Mouse (Mus musculus): ENCODE measurements around the gene Hfe. TPM values are rescaled to one million over a fixed set of nuclear protein-coding genes. Genes with fewer than 3 reads are reported as not detected.
"Not testable (repeated sequence)": the region's sequence is repeated elsewhere in the genome, so short reads cannot be mapped to it uniquely, and the experiment has no call there.

The Hfe gene
- total RNA-seq, 2 experiments from 2014 or later, result 2.0 to 2.5 TPM

DNA sequence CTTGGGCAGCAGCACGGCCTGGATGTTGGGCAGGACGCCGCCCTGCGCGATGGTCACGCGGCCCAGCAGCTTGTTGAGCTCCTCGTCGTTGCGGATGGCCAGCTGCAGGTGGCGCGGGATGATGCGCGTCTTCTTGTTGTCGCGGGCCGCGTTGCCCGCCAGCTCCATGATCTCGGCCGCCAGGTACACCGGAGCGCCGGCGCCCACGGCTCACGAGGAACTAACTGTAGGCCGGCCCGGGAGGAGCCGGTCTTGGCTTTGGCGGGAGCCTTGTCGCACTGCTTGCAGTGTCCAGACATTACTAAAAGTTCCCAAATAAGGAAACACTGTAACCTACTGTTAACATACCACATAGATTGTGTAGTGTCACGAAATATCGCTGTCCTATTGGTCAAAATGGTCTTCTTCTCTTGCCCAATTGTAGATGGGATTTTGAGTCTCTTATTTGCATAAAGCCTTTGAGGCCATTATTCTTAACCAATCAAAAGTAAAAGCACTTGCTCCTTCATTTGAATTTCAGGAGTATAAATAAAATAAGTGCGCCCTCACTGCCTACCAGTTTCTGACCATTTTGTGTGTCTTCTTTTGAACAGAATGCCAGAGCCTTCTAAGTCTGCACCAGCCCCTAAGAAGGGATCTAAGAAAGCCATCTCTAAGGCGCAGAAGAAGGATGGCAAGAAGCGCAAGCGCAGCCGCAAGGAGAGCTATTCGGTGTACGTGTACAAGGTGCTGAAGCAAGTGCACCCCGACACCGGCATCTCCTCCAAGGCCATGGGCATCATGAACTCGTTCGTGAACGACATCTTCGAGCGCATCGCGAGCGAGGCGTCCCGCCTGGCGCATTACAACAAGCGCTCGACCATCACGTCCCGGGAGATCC lies 35.8 kb upstream of the Hfe start, which contains the start of gene Hist1h2bb:
Gene Hist1h2bb, plus strand, starts transcription at position 534 of the 880 bp plus-strand sequence.
- peak; percentile 72 to 85 for DNase-seq (ENCODE audit: extremely low spot score in 1 of 2, low spot score in 2 of 2)
- intact Hi-C loops (cut with DNase I), result not testable (repeated sequence)

DNA sequence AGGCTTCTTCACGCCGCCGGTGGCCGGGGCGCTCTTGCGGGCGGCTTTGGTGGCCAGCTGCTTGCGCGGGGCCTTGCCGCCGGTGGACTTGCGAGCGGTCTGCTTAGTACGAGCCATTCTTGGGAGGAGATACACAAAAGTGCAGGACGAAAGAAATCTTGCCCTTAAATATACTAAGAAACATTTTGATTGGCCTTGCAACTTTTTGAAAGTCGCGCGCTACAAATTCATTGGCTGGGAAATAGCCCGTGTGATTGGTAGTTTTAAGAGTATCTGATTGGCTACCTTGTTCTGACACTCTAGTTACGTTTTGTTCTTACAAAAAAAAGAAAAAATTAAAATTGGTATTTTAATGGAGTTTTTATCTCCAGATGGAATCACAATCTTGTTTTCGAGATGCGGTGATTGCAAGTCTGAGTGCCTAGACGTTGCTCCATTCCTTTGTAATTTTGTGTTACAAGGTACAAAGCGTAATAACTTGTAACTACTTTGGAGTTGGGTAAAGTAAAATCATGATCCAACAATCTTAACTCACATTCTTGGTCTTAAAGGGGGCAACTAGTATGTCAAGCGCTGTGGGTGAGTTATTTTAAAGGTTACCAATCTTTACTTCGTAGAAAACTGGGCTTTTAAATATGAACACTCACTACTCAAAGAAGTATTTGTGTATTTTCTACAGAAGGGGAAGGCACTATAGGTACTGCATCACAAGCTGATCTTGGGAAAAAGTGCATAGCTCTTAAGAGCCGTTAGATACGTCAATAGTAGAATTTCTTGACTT lies 34.9 kb upstream of the Hfe start, which contains the start of gene Hist1h3c:
Gene Hist1h3c, minus strand, starts transcription at position 222 of the 781 bp plus-strand sequence.
- peak; percentile 88 to 92 for DNase-seq (ENCODE audit: extremely low spot score in 1 of 2, low spot score in 2 of 2)
- intact Hi-C loops (cut with DNase I), result no loop called here

DNA sequence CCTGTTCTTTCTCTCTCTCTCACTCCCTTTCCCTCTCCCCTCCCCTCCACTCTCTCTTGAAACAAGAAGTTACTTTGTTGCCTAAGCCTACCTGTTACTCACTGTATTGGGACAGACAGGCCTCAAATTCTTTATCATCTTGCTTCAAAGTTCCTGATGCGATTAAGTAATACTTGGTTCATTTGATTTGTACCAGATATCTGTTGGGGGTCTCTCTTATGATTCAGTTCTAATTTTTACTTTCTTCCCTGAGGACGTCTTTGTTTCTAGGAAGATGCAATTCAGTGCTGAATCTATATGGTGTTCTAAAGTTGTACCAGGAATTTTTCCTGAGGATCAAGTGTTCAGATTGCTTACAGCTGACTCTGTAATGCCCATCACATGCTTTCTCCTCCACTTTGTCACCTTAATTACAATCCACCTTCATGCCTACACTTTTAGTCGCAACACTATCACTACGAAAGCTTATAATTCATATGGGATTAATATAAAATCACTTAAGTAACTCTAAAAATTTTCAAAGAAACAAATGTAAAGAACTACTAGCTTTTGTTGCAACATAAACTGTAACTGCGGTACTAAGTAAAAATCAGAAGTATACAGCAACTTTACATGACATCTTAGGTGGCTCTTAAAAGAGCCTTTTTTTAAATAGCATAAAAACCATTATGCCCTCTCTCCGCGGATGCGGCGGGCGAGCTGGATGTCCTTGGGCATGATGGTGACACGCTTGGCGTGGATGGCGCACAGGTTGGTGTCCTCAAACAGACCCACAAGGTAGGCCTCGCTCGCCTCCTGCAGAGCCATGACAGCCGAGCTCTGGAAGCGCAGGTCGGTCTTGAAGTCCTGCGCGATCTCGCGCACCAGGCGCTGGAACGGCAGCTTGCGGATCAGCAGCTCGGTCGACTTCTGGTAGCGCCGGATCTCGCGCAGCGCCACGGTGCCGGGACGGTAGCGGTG lies 34.0 kb upstream of the Hfe start:
- intact Hi-C loops (cut with DNase I), result no loop called here
- DNase-seq (ENCODE audit: extremely low spot score in 1 of 2, low spot score in 2 of 2), result no peak

DNA sequence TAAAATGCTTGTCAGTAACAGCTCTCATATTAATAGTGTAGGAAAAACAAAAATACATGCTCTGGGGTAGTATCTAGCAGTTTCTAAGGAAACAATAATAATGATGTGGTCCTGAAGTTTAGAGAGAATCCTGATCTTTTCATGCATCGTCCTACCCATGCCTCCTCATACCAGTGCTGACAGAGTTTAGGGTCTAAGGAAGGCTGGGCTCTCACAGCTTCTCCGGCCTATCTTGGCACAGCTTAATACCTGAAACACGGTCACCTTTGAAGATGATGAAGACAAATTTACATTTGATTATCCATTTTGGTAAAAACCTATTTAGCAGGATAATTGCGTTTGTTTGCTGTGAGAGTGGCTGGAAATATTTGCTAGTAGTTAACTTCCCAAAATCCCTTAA lies 33.3 kb upstream of the Hfe start:
- no peak for DNase-seq (ENCODE audit: extremely low spot score in 1 of 2, low spot score in 2 of 2)
- intact Hi-C loops (cut with DNase I), result no loop called here

DNA sequence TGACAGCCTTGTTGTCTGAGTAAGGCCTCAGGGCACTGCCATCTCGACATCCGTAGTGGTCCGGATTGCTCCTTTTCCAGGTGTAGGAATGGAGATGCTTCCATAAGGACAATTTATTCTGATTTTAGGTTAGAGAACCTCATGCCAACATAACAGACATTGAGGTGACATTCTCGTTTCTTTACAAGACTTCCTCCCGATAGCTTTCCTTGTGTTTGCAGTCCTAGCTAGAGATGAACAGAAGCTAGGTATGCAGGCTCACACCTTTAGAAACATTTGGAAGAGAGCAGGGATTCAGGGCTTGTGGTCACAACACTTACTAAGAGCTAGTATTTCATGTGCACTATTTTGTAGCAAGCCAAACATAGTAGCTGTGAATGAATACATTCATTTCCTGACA lies 32.6 kb upstream of the Hfe start:
- no peak for DNase-seq (ENCODE audit: extremely low spot score in 1 of 2, low spot score in 2 of 2)
- intact Hi-C loops (cut with DNase I), result no loop called here

DNA sequence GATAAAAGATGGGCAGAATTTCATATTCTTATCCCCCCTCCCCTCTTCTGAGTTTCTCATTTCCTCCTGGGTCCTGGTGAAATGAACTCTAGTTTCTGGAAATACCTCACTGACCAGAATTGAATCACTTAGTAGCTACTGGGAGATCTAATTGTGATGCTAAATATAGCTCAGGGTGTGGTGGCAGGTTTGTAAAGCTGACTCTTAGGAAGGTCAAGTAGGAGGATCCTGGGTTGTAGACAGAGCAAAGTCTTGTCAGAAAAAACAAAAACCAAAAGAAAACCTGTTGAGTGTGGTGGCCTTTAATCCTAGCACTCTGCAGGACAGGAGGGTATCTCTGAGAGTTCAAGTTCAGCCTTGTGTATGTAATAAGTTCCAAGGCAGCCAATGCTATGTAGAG lies 31.4 kb upstream of the Hfe start:
- DNase-seq (ENCODE audit: extremely low spot score in 1 of 2, low spot score in 2 of 2), result no peak
- intact Hi-C loops (cut with DNase I), result no loop called here

DNA sequence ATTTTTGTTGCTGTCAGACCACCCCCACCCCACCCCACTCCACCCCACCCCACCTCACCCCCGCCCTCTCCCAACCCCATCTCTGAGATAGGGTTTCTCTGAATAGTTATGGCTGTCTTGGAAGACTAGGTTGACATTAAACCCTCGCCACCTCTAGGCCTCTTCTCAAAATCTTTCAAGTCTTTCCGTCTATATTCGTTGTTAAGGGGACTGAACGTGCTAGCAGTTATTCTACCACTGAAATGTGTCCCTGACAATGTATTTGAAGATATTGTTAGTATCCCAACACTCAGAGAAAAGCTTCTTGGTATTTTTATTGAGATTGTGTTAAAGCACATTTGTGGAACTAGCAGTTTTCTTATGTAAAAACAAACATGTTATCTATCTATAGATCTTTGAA lies 30.3 kb upstream of the Hfe start:
- intact Hi-C loops (cut with DNase I), result no loop called here
- no peak for DNase-seq (ENCODE audit: extremely low spot score in 1 of 2, low spot score in 2 of 2)

DNA sequence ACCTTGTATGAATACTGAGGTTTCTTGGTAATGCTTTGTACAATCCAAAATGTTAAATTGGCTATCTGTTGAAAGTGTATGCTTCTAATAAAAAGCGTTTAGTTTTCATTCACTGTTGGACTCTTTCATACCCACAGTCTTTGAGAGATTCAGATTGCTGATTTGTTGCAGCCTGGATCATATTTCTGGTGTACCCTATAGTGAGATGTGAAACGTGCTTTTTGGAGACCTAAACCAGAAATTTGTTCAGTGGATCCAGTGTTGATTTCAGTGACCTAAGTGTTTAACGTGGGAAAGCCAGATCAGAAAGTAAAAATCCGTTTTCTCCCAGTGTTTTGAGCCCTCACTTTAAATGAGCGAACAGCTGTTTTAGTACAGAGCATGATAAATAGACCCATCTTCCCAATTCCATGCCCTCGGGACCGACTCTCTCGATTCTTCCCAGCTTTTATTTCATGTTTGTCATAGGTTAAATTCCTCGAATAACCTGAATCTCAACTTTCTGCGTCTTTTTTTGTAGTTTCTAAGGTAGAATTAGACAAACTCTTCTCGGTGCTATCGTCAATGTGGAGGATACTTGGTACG lies 29.7 kb upstream of the Hfe start:
- DNase-seq (ENCODE audit: extremely low spot score in 1 of 2, low spot score in 2 of 2), result no peak
- intact Hi-C loops (cut with DNase I), result no loop called here

DNA sequence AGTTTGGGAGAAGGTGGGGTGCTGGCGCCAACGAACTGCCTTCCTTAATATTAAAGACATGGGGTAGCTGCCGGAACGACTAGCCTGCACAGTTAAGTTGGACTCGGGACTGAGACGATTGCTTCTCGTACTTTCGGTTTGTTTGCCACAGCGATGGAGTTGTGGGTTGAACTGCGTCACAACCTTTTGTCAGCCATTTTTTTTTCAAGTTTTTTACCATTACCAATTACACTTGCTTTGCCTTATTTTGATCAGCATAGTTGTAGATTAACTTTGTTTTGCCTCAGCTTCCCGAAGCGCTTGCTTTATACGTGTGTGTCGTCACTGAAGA lies 29.2 kb upstream of the Hfe start:
- DNase-seq (ENCODE audit: extremely low spot score in 1 of 2, low spot score in 2 of 2), result no peak
- intact Hi-C loops (cut with DNase I), result loop anchor here (2.0 to 10.0 kb wide), 3 partner anchors 41 to 1695 kb away; partner anchors contain the start of genes Hist1h2ag, Hist1h2bj, Hist1h4c and Hist1h4d

DNA sequence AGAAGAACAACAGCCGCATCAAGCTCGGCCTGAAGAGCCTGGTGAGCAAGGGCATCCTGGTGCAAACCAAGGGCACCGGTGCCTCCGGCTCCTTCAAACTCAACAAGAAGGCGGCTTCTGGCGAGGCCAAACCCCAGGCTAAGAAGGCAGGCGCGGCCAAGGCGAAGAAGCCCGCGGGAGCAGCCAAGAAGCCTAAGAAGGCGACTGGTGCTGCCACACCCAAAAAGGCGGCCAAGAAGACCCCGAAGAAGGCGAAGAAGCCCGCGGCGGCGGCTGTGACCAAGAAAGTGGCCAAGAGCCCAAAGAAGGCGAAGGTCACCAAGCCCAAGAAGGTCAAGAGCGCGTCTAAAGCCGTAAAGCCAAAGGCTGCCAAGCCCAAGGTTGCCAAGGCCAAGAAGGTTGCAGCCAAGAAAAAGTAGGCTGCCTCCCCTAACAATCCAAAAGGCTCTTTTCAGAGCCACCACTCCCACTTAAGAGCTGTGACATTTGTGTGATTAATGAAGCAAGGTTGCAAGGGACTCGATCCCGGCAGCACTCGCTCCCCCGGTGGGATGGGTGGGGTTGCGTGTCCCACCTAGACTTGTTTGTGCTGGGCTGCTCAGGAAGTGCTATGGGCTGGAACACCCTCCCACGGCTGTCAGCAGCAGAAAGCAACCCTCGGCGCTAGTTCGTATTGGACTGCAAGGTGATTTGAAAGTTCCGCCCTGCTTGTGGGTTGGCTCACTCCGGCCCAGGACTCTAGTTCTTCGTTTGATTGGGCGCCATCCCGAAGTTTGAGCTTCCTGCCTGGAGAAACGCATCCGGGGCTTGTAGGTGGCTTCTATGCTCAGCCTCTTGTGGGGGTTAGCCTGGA lies 28.6 kb upstream of the Hfe start:
- peak; percentile 94 to 96 for DNase-seq (ENCODE audit: extremely low spot score in 1 of 2, low spot score in 2 of 2)
- intact Hi-C loops (cut with DNase I), result loop anchor here (2.0 to 10.0 kb wide), 3 partner anchors 40 to 1694 kb away; partner anchors contain the start of genes Hist1h2ag, Hist1h2bj, Hist1h4c and Hist1h4d

DNA sequence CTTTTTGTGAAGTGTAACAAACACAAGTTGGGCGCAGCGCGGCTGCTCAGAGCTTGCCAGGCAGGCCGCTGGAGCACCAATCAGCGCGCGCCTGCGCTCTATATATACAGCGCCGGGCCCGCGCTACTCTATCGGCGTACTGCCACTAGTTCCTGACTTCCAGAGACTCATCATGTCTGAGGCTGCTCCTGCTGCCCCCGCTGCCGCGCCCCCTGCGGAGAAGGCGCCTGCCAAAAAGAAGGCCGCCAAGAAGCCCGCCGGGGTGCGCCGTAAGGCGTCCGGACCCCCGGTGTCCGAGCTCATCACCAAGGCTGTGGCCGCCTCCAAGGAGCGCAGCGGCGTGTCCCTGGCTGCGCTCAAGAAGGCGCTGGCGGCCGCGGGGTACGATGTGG lies 28.0 kb upstream of the Hfe start, which contains the start of gene Hist1h1c:
Gene Hist1h1c, plus strand, starts transcription at position 132 of the 392 bp plus-strand sequence.
- intact Hi-C loops (cut with DNase I), result loop anchor here (2.0 to 10.0 kb wide), 3 partner anchors 40 to 1694 kb away; partner anchors contain the start of genes Hist1h2ag, Hist1h2bj, Hist1h4c and Hist1h4d
- peak; percentile 84 to 94 for DNase-seq (ENCODE audit: extremely low spot score in 1 of 2, low spot score in 2 of 2)

DNA sequence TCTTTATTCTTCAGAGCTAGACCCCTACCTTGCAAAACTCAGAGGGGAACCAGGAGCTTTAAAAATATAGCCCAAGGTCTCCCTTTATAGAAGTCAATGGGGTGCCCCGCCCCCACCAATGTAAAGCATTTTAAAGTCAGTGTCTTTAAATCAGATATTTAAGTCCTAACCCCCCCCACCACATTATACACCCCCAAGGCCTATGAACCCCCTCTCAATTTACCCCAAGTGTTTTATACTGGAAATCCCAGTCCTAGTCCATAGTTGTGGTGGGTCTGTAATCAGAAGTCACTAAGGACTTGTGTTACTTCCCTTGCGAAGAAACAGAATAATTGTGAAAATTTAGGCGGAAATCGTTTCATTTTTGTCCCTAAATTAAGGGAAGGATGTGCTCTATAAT lies 27.4 kb upstream of the Hfe start:
- intact Hi-C loops (cut with DNase I), result loop anchor here (2.0 to 10.0 kb wide), 3 partner anchors 39 to 1693 kb away; partner anchors contain the start of genes Hist1h2ag, Hist1h2bj, Hist1h4c and Hist1h4d
- peak in 1 of 2 experiments; percentile 33 for DNase-seq (ENCODE audit: extremely low spot score in 1 of 2, low spot score in 2 of 2)

DNA sequence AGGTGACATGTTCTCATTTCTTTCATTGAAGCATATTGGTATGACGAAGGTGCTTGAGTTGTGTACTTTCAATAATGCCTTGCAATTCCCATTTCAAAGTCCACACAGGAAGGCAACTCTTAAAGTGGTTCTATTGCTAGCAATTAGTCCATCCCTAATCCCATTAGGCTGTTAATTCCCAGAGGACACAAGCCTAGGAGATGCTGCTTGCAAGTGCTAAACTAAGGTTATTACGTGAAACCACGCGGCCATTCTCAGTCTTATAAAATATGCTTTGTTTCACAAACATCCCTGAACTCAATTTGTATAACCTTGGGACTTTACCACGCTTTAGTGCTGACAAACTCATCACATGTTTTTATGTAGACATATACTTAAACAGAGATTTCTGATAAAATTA lies 26.4 kb upstream of the Hfe start:
- DNase-seq (ENCODE audit: extremely low spot score in 1 of 2, low spot score in 2 of 2), result no peak
- intact Hi-C loops (cut with DNase I), result loop anchor here (5.0 to 10.0 kb wide), 2 partner anchors 155 to 1692 kb away; partner anchors contain the start of genes Hist1h2ag, Hist1h2bj, Hist1h4d and Hist1h4i

DNA sequence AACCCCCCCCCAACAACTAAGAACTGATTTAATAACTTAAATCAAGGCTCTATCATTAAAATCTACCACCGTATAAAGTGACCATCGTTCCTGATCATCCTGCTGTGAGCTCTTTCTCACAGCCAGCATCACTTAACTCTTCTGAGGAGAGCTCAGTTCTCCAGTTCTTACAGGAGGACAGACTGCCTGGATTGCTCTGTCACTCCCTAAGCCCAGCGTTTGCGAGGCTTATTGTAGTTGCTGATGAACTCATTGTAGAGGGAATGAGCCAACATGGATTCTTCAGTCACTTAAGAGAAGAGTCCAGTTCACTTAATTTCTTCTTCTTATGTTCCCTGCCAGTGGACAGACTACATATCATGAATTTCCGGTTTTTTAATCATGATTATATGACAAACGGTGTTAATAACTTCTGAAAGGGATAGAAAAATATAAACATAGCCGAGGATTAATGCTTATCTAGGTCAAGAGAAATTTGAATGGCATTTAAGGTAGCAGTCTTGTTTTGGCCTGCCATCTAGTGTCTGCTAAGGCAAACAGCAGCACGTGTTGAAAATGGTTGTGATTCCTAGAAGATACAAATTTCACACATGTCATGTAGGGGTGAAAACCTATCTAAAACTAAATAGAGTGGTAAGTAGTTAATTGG lies 21.6 kb upstream of the Hfe start:
- DNase-seq (ENCODE audit: extremely low spot score in 1 of 2, low spot score in 2 of 2), result no peak

DNA sequence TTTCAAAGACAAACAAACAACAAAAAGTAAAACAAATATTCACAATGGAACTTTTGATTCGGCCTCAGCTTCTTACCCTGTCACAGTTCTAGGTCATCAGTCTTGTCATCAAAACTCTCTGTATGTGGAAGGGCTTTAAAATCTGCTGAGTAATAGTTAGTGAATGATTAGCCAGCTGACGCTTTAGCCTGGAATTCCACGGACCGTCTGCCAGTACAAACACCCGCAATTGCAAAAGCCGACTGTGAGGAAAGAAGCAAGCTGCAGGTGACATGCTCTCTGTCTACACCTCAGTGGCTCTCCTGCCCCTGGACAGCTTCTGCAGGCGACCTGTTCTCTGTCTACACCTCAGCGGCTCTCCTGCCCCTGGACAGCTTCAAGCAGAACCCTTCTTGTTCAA lies 19.8 kb upstream of the Hfe start:
- intact Hi-C loops (cut with DNase I), result loop anchor here (10.0 kb wide), 1 partner anchor 1686 kb away; the partner anchor contains the start of genes Hist1h2ag, Hist1h2bj and Hist1h4i
- DNase-seq (ENCODE audit: extremely low spot score in 1 of 2, low spot score in 2 of 2), result no peak

More for the DNA sequence above, 21.6 kb upstream of the Hfe start:
- intact Hi-C loops (cut with DNase I), result loop anchor here (1.0 to 10.0 kb wide), 2 partner anchors 31 to 1687 kb away; partner anchors contain the start of genes Hist1h2ag, Hist1h2bj and Hist1h4i

DNA sequence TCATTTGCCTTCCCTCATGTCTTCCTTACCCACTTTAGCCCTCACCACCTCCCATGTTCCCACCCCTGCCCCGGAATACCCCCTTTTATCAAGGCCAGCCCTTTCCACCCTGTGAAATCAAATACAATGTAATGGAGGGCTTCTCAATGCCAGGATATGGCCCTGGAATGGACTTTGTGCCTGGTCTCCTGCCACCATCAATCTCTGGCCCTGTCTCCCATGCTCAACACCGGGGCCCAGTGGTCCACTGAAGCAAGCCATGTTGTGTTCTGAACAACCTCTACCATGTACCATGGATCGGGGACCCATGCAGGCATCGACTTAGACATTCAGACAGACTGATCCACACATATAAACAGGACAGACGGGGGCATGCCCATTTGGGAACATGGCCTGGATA lies 19.1 kb upstream of the Hfe start:
- intact Hi-C loops (cut with DNase I), result loop anchor here (10.0 kb wide), 1 partner anchor 1685 kb away; the partner anchor contains the start of genes Hist1h2ag, Hist1h2bj and Hist1h4i
- DNase-seq (ENCODE audit: extremely low spot score in 1 of 2, low spot score in 2 of 2), result no peak

Data from left cerebral cortex, postnatal 10 days (tissue).